Mouse (Mus musculus) fat pad, adult 2 months (tissue): ENCODE results near the gene Gm3373.
"Not testable (repeated sequence)": the region's sequence is repeated elsewhere in the genome, so short reads cannot be mapped to it uniquely, and the experiment has no call there.

Experiments
- DNase-seq: peaks from one replicate; pipeline ENCODE4 v3.0.0-alpha.2; 2011; ENCODE audit warnings: low read depth, low spot score; ENCODE audit errors: extremely low read depth

Gene Gm3373

GRCm38 (mm10) chr14:5741477-5741876 is at the start of gene Gm3373:
TSS of gene Gm3373 (minus strand) at chr14:5741577.
- DNase-seq, result not testable (repeated sequence)

DNA sequence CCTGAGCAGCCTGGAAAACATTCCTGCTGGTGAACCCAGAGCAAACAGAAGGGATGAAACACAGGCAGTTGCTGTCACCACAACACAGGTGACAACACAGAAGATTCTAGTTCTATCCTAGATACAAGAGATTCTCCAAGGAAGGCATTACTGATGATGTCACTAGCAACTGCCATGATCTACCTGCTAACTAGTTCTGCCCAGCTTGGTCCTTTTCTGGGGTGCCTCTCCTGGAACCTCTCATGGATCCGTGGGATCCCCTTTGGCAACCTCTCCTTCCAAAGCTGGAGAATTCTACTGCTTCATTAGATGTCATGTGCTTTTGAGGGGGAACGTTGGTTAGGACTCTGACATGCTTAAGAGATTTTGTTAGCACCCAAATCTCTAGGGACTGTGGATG is 54.0 kb downstream of the Gm3373 start, which contains the start of gene Gm9603:
TSS of gene Gm9603 (minus strand) at position 101 of the 400 bp plus-strand sequence.
- DNase-seq, result not testable (repeated sequence)
